Mouse (Mus musculus): Measurements from ENCODE around the gene Rpl23. TPM values are rescaled to one million over a fixed set of nuclear protein-coding genes. Genes with fewer than 3 reads are reported as not detected.
A peak's percentile ranks its signal among the peaks of the same experiment; 100 is the strongest.

Rpl23 gene
- polyA plus RNA-seq, 1 experiment: 695 TPM

DNA sequence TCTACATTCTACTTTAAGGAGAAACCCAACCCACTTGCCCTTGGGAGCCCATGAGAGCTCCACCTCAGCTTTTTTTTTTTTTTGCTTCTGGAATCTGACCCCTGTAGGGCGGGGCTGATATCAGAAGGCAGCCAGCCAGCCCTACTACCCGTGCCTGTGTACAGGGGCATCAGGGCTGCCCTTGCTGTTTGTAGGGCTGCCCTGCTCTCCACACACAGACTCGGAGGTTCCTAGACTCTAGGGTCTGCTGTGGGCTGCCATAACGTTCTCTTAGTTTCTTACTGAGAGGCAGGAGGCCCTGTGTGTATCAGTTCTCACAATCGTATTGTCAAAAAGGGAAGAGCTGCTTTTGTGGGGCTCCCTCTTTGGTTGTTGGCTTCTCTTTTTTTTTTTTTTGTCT, 35.1 kb upstream of the Rpl23 start:
- TF ChIP-seq POLR2A (IDR thresholded peaks at IDR 0.05; ENCODE audit: insufficient read depth, low read depth, low read length) (no peak), CTCF (IDR thresholded peaks at IDR 0.05; ENCODE audit: insufficient read depth, low read depth, low read length) (no peak)
- Histone ChIP-seq H3K27ac (ENCODE audit: insufficient read depth, low read depth, low read length) (no peak overlapping the region), H3K4me1 (ENCODE audit: control insufficient read depth, insufficient read depth, low read length) (peaks cover 49% of the 10 kb centered on the region), H3K4me3 (ENCODE audit: insufficient read depth, low read depth, low read length) (no peak overlapping the region)
- 62% methylated on average over 5 of the region's 5 CpGs for WGBS

DNA sequence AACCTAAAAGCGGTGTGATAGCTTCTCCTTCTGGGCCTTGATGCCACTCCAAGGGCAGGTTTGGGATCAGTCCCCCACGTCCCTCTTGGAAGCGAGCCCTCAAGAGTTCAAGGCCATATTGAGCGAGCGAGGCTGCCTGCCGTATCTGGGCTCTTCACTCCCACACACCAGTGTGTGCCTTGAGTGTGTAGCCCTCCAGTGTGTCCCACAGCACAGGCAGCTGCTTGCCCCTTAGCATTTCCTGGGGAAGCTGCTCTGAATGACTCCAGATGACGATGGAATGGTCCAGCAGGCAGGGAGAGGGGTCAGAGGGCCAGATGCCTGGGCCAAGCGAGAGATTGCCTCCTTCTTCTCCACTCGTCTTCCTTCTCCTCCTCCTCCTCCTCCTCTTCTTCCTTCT, 34.7 kb upstream of the Rpl23 start:
- Histone ChIP-seq H3K4me1 (ENCODE audit: control insufficient read depth, insufficient read depth, low read length) (peaks cover 54% of the 10 kb centered on the region), H3K4me3 (ENCODE audit: insufficient read depth, low read depth, low read length) (no peak overlapping the region), H3K27ac (ENCODE audit: insufficient read depth, low read depth, low read length) (no peak overlapping the region)
- TF ChIP-seq CTCF (IDR thresholded peaks at IDR 0.05; ENCODE audit: insufficient read depth, low read depth, low read length) (no peak), POLR2A (IDR thresholded peaks at IDR 0.05; ENCODE audit: insufficient read depth, low read depth, low read length) (no peak)
- 64% methylated on average over 9 of the region's 9 CpGs for WGBS

DNA sequence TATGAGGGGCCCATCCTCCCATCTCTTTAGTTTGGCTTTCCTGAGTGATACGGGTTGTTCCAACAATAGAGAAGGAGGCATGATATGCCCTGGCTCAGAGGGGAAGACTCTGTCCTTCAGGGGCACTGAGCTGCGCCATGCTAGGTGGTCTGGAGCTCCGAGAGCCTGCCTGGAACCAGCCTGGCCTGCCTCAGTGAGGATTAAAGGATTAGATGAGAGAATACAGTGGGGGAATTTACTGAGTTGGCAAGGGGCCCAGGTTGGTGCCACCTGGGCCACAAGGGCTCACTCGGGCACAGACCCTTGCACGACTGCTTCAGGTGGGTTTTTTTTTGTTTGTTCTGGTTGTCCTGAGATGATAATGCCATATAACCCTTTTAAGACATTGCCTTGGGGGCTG, 33.9 kb upstream of the Rpl23 start:
- TF ChIP-seq CTCF (IDR thresholded peaks at IDR 0.05; ENCODE audit: insufficient read depth, low read depth, low read length) (no peak), POLR2A (IDR thresholded peaks at IDR 0.05; ENCODE audit: insufficient read depth, low read depth, low read length) (no peak)
- Histone ChIP-seq H3K4me3 (ENCODE audit: insufficient read depth, low read depth, low read length) (no peak overlapping the region), H3K27ac (ENCODE audit: insufficient read depth, low read depth, low read length) (no peak overlapping the region), H3K4me1 (ENCODE audit: control insufficient read depth, insufficient read depth, low read length) (peaks cover 57% of the 10 kb centered on the region)
- WGBS: 60% methylated on average over 5 of the region's 5 CpGs

DNA sequence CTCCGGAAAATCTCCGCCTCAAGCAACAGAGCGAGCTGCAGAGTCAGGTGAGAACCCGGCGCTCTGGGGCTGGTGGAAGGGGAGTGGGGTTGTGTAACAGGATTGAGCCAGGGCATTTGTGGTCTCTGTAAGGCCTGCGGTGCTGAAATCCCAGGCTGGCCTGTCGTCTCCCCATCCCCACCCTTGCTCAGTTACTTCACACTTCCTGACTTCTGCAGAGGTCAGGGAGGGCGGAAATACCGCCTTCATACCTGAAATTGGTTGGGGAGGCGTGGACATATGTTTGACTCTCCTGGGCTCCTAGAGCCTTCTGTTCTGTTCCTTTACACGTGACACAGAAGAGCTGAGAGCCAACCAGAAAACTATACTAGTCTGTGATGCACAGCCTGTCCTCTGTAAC, 33.5 kb upstream of the Rpl23 start:
- Histone ChIP-seq H3K27ac (ENCODE audit: insufficient read depth, low read depth, low read length) (no peak overlapping the region), H3K4me3 (ENCODE audit: insufficient read depth, low read depth, low read length) (no peak overlapping the region), H3K4me1 (ENCODE audit: control insufficient read depth, insufficient read depth, low read length) (peaks cover 57% of the 10 kb centered on the region)
- WGBS: 85% methylated on average over 11 of the region's 11 CpGs
- TF ChIP-seq CTCF (IDR thresholded peaks at IDR 0.05; ENCODE audit: insufficient read depth, low read depth, low read length): no peak
- no peak for TF ChIP-seq POLR2A (IDR thresholded peaks at IDR 0.05; ENCODE audit: insufficient read depth, low read depth, low read length)

DNA sequence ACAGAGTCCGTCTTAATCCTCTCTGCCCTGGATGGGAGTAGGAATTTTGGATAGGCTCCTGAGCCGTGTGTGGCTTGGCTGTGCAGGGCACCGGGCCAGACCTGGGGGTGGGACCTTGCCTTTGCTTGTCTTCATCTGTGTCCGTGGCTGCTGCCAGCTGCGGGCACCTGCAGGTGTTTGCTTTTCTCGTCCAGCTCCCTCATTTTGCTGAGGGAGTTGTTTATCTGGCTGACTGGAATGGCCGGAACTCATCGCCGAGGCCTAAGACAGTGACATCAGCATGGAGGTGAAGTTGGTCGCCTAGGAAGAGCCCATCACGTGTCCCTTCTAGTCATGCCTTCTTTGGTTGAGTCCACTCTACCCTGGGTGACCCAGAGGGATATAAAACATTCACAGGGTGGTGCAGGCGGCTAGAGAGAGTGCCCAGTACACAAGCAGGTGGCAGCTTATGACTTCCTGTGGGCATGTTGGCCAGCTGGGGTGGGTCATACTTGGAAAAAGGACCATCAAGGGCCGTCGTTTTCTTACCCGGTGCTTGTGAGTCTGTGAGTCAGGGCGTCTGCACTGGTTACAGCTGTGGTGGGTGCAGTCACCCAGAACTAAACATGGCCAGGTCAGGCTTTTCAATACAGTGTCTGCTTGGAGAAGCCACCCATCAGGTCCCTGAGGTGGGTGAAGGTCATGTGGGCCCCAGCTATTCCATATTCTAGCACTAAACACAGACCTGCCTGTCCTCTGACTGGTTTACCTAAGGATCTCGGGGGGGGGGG, 31.7 kb upstream of the Rpl23 start:
- Histone ChIP-seq H3K4me3 (ENCODE audit: insufficient read depth, low read depth, low read length) (no peak overlapping the region), H3K4me1 (ENCODE audit: control insufficient read depth, insufficient read depth, low read length) (peaks cover 64% of the 10 kb centered on the region), H3K27ac (ENCODE audit: insufficient read depth, low read depth, low read length) (no peak overlapping the region)
- TF ChIP-seq POLR2A (IDR thresholded peaks at IDR 0.05; ENCODE audit: insufficient read depth, low read depth, low read length) (no peak), CTCF (IDR thresholded peaks at IDR 0.05; ENCODE audit: insufficient read depth, low read depth, low read length) (no peak)
- 53% methylated on average over 17 of the region's 17 CpGs for WGBS

DNA sequence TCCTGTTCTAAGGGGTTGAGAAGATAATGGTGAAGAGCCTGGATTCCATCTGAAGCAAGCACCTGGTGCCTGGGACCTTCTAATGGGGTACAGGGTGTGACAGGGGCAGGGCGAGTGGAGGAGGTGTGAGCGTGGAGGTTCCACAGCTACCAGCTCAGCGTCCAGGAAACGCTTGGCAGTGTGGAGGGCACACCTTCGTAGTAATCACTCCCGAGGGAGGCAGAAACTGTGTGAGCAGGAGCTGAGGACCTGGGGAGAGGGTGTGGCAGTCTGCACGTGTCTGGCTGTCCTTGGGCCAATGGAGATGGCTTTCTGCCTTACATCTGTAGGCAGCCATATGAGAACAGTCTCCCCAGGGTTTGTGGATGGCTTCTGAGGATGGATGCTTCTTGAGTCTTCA, 30.8 kb upstream of the Rpl23 start:
- Histone ChIP-seq H3K27ac (ENCODE audit: insufficient read depth, low read depth, low read length) (peak overlapping the region; percentile 56; the same call in 1 of the 2 replicates), H3K4me1 (ENCODE audit: control insufficient read depth, insufficient read depth, low read length) (peaks cover 65% of the 10 kb centered on the region), H3K4me3 (ENCODE audit: insufficient read depth, low read depth, low read length) (no peak overlapping the region)
- WGBS: 16% methylated on average over 7 of the region's 7 CpGs
- no peak for TF ChIP-seq CTCF (IDR thresholded peaks at IDR 0.05; ENCODE audit: insufficient read depth, low read depth, low read length)
- no peak for TF ChIP-seq POLR2A (IDR thresholded peaks at IDR 0.05; ENCODE audit: insufficient read depth, low read depth, low read length)

DNA sequence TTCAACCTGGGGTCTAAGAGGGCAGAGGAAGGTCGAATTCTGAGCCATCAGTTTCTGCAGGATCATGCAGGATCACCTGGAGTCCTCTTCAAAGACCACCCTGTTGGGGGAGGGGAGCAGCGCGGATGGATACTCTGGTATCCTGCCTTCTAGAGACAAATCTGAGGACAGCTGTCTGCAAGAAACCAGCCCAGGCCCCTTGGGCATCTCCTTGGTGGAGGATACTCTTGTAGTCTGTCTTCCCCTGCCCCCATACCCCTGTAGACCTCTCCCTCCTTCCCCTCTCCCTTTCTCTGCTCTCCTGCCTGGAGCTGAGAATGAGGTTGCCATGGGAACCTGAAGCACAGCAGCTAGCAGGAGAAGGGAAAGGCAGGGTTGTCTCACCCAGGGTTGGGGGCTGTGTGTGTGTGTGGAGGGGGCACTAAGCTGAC, 30.3 kb upstream of the Rpl23 start:
- Histone ChIP-seq H3K27ac (ENCODE audit: insufficient read depth, low read depth, low read length) (peak overlapping the region; percentile 76), H3K4me3 (ENCODE audit: insufficient read depth, low read depth, low read length) (0 out of 2 replicates have a peak overlapping the region, but pooled peaks have one; percentile 4), H3K4me1 (ENCODE audit: control insufficient read depth, insufficient read depth, low read length) (peaks cover 64% of the 10 kb centered on the region)
- TF ChIP-seq POLR2A (IDR thresholded peaks at IDR 0.05; ENCODE audit: insufficient read depth, low read depth, low read length): no peak
- 31% methylated on average over 3 of the region's 3 CpGs for WGBS

DNA sequence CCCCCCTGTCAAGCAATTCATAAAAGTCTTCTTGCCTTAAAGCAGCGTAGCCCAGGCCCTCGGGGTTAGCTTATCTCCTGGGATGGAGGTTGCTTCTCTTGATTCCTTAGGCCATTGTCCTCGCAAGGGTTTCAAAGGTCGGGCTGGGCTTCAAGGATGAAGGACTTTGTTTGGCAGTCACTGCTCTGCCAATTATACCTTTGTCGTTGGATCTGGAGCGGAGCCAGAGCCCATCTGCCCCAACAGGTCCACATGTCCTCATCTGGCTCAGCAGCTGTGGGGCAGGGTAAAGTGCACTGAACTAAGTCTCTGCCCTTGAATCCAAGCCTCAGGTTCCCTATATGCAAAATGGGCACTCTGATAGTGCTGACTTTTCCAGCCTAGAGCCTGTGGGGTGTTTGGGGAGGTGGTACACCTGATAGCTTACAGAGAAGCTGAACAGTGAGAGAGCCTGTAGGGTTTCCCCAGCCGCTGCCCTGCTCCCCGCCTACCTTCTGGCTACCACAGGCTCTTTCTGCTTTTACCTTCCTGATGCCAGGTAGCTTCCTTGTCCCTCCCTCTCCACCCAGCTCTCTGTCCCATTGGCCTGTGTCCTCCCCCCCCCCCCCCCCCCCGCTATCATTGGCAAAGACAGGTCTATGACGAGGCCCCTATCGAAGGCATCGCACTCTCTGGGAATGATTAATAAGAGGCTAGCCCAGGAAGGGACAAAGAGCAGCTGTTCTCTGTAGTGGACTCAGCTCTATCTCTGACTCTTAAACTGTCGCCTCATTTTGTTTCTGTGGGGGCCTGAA, 29.5 kb upstream of the Rpl23 start:
- Histone ChIP-seq H3K4me1 (ENCODE audit: control insufficient read depth, insufficient read depth, low read length) (peaks cover 57% of the 10 kb centered on the region), H3K27ac (ENCODE audit: insufficient read depth, low read depth, low read length) (no peak overlapping the region; the same call in 1 of the 2 replicates), H3K4me3 (ENCODE audit: insufficient read depth, low read depth, low read length) (no peak overlapping the region)
- no peak for TF ChIP-seq CTCF (IDR thresholded peaks at IDR 0.05; ENCODE audit: insufficient read depth, low read depth, low read length)
- no peak for TF ChIP-seq POLR2A (IDR thresholded peaks at IDR 0.05; ENCODE audit: insufficient read depth, low read depth, low read length)
- WGBS: 34% methylated on average over 13 of the region's 13 CpGs

DNA sequence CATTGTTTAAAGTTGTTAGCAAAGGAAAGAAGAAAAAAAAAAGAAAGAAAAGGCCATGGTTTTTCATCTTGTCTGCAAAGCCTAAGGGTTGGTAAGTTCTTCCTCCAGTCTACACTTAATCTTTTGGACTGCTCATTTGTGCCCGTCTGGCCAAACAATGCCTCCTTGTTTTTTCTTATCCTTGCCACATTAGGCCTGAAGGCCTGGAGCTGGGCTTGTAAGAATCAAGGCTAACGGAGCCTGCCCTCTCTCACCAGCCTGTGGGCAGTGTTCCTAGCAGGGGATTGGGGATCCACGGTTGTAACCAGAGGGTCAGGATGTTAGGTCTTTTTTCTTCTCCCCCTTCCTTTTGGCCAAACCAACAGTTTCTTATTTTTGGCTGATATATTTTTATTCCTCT, 28.7 kb upstream of the Rpl23 start:
- WGBS: 49% methylated on average over 3 of the region's 3 CpGs
- Histone ChIP-seq H3K4me1 (ENCODE audit: control insufficient read depth, insufficient read depth, low read length) (peaks cover 63% of the 10 kb centered on the region), H3K4me3 (ENCODE audit: insufficient read depth, low read depth, low read length) (no peak overlapping the region), H3K27ac (ENCODE audit: insufficient read depth, low read depth, low read length) (no peak overlapping the region)
- no peak for TF ChIP-seq POLR2A (IDR thresholded peaks at IDR 0.05; ENCODE audit: insufficient read depth, low read depth, low read length)
- TF ChIP-seq CTCF (IDR thresholded peaks at IDR 0.05; ENCODE audit: insufficient read depth, low read depth, low read length): no peak
